Mouse (Mus musculus) cerebellum, adult 9-10 months (tissue): ENCODE measurements around the gene Slc35a1.
A peak's percentile ranks its signal among the peaks of the same experiment; 100 is the strongest.

Experiments used
- DNase-seq: peaks from one replicate; pipeline ENCODE4 v3.0.0; 2022

The Slc35a1 gene

DNA sequence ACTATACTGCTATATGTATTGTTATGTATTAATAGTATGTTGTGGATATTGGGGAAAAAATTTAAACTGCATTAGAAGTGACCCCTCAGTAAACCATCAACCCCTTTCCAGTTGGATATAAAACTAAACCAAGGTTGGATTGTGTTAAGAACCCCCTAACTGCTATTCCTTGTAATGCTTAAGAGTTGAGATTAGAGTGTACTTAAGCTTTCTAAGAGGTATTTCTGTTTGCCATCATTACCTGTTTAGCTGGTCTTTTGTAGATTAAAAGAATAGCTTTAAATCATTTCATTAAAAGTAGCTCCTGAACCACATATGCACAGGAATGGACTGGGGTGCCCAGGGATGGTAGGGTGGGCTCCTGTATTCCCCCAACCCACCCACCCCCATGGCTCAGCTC is 42.5 kb downstream of the Slc35a1 start:
- no peak for DNase-seq

DNA sequence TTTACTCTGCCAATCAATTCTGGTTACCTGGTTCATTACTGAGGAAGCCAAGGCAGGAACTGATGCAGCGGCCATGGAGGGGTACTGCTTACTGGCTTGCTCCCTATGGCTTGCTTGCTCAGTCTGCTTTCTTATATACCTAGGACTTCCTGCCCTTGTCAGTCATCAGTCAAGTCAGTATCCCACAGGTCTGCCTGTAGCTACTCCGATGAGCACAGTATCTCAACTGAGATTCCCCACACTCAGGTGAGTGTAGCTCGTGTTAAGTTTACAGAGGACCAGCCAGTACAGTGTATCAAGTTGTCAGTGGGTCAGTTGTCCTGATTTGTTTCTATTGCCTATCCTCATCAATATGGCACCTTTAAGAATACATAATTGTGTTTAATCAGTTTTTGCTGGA is 46.5 kb downstream of the Slc35a1 start:
- DNase-seq = no peak

DNA sequence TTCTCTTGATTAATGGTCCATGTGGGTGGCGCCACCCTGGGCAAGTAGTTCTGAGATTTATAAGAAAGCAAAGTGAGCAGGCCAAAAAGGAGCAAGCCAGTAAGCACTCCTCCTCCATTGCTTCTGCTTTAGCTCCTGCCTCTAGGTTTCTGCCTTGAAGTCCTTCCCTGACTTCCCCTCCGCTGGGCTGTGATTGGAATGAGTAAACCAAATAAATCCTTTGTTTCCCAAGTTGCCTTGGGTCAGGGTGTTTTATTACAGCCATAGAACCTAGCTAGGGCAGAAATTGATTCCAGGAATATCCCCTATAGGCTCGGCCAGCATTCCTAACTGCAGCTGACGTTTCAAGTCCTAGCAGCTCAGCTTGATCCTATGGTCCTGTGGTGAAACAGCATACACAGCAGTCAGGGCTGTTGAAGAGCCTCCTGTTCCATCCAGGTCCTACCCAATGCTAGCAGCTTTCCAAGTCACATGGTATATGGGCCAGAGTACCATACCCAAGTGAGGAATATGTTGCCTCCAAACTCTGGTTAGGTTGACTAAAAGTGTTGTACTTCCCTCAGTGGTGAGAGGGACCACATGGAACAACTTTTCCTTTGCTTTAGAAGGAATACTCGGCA is 47.4 kb downstream of the Slc35a1 start:
- DNase-seq = no peak

DNA sequence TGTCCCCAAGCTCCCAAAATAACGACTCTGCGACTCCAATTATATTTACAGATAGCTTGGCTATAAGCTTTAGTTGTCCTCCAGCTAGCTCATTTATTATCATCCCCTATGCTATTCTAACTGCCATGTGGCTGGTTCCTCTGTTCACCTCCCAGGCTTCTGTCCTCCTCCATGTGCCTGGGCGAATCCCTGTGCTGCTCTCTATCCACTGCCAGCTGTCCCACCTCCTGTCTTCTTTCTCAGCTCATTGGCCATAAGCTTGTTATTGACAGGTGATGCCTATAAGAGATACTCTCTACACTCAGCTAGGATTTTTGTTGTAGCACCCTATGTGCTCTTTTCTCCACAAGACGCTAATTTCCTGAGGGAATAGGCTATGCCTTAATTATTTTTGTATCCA is 49.4 kb downstream of the Slc35a1 start:
- no peak for DNase-seq

DNA sequence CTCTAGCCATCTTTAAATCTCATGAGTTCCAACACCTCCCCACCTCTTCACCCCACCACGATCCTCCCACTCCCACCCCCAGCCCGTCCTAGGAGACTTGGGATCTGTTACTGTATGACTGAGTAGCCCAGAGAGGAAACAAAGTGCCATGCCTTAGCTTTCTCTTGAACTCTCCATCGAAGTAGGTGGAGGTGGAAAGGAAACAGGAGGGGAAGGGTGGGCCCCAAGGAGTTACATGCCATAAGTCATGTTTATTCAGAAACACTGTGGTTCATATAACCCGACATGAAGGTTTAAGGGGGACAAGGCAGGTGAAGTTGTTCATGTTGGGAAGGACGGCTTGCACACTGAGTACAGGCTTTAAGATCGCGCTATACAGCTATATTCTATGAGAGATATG is 49.9 kb downstream of the Slc35a1 start:
- no peak for DNase-seq

DNA sequence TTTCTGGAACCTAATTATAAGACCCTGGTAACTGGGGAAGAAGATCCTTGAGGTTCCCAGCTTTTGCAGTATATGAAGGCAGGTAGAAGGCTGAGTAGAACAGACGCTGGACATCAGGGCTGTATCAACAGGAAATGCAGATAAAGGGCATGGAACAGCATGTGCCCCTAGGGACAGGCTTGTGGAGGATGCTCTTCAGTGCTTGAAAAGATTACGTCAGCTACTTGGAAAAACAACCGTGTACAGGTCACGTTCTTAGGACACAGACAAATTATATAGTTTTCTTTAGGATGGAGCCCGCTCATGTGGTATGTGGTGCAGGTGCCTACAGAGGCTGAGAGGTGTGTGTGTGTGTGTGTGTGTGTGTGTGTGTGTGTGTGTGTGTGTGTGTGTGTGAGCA is 51.2 kb downstream of the Slc35a1 start:
- DNase-seq = no peak

DNA sequence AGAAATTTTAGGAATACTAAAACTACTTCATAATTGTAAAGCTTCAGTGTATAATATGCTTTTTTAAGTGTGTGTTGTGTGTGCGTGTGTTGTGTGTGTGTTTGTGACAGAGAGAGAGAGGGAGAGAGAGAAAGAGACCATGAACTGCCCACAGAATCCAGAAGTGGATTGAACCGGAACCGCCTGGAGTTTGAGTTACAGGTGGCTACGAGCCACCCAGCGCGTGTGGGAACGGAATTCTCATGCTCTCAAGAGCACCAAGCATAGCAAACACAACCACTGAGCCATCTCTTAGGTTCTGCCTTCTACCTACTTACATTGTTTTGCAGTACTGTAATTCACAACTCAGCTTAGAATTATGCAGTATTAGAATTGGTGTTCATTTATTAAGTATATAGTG is 53.1 kb downstream of the Slc35a1 start:
- DNase-seq = no peak

DNA sequence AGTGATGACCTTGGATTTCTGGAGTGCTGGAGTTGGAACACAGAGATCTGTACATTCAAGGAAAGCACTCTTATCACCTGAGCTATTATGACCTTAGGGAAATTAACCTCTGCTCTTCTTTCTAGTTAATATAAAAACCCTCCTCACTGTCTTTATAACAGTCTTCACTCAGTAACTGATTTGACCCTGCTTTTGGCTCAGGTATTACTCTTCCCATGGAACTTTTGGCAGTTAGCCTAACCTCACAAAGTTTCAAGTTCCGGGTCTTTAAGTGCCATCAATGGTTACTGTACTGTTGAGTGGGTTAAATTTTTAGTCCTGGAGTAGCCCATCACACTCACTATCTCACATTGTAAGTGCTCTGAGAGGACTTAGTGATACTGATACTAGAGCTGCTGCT is 57.3 kb downstream of the Slc35a1 start:
- no peak for DNase-seq

DNA sequence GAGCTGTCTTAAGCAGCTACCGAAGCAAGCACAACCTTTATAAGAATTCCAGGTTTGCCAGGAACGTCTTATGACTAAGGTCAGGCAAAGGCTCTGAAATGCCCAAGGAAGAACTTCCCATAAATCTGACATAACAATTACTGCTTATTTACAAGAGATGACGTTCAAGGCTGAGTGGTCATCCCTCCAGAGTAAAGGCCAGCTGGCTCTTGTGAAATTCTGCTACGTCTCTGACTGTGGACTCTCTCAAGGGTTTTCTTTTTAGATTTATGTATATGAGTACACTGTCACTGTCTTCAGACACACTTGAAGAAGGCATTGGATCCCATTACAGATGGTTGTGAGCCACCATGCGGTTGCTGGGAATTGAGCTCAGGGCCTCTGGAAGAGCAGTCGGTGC is 60.8 kb downstream of the Slc35a1 start:
- no peak for DNase-seq

DNA sequence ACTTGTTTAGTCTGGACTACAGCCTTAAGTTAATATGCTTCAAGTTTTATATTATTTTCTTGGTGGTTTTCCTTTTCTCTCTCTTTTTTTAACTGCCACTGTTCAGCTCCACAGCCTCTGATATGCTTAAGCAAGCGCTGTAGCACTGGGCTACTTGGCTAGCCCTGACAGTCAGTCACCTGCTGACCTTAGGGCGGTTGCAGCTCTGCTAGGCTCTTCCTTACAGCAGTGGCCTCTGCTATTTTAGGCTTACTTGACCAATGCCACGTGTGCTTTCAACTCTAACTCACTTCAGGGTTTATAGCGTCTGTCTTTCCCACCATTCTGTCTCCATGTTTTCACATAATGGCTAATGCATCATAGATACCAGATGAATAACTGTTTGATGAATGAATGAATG is 61.7 kb downstream of the Slc35a1 start:
- DNase-seq = no peak

DNA sequence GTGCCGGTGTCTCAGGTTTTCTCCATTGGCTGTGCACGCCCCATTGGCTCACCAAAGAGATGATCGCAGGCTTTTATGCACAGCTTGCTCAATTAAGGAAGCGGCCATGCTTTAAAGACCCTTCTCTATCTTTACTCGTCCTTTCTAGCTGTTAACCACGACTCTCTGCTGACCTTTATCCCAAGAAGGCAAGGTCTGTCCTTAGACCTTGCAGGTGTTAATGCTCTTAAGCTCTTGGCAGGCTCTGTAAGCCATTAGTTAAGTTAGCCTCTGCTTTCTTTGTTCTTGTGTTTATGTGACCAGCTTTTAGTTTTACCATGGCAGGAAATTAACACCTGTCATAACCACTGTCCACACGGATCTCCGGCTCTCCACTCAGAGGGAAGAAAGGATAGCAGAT is 71.1 kb downstream of the Slc35a1 start:
- DNase-seq = no peak

DNA sequence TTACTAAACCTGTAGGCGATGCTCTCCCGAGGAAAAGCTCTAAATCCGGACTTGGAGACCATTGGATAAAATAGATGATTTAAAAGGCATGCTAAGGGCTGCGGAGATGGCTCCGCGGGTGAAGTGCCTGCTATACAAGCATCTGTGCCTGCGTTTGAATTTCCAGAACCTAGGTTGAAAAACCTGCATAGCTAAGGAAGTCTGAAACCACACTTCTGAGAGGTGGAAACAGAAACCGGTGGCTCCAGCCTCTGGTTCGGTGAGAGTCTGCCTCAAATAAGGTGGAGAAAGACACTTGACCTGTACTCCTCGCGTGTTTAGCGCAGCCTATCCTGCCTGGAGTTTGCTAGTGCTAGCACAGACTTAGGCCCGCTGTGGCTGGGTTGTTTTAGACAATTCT is 71.9 kb downstream of the Slc35a1 start:
- no peak for DNase-seq

DNA sequence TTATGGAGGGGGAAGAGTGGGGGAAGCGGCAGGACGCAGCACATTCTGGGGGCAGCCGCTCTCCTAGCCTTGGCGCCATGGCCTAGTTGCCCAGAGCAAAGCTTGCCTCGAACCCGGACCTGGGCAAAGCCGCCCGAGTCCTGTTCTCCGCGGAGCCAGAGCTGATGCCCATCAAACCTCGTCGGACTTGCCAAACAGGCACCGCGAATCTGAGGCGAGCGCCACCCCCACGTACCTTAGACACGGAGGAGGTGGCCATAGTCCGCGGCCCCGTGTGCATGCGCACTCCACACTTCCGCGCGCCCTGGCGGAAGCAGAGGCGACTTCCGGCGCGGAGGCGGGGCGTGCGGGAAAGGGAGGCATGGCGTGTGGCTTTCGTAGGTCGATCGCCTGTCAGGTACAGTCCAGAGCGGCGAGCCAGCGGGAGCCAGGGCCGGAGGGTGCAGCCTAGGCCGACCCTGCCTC is 72.6 kb downstream of the Slc35a1 start, which contains the start of the genes Orc3 and Rars2:
Orc3 (minus strand) TSS at position 315 of the 465 bp plus-strand sequence.
Rars2 (plus strand) TSS at position 328 of the 465 bp plus-strand sequence.
- DNase-seq = peak; percentile 91

DNA sequence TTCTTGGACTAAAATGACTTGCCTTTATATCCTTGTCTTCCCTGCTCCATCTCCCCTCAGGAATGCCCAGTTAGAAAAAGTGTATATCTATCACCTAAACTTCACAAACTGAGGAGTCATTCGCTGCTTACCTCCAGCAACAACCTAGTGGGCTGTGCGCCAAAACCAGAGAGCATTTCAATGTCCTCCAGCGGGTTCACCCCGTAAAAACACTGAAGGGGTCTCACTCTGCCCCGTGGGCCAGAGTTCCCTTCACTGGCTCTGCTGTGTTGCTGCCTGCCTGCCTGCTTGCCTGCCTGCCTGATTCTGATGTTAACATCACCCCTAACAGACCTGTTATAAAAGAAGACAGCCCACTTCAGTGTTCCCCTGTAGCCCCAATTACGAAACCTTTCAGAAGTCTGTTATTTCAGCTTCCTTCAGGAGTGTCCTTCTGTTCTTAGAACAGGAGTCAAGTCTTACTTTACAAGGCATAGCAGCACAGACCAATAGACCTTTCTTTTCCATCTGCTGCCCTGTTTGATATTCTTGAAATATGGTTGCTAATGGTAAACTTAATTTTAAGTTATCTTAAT is 73.6 kb downstream of the Slc35a1 start:
- peak; percentile 33 for DNase-seq
